Mouse (Mus musculus) cerebellum, postnatal 14 days (tissue): ENCODE data around the gene Pip5k1a.
"Not testable (repeated sequence)": the region's sequence is repeated elsewhere in the genome, so short reads cannot be mapped to it uniquely, and the experiment has no call there.

ENCODE experiments used
- DNase-seq, 2 experiments: peaks; one replicate each; pipeline ENCODE4 v3.0.0; 2021; ENCODE audit warnings: mixed read lengths in 2 of 2

Pip5k1a gene

DNA sequence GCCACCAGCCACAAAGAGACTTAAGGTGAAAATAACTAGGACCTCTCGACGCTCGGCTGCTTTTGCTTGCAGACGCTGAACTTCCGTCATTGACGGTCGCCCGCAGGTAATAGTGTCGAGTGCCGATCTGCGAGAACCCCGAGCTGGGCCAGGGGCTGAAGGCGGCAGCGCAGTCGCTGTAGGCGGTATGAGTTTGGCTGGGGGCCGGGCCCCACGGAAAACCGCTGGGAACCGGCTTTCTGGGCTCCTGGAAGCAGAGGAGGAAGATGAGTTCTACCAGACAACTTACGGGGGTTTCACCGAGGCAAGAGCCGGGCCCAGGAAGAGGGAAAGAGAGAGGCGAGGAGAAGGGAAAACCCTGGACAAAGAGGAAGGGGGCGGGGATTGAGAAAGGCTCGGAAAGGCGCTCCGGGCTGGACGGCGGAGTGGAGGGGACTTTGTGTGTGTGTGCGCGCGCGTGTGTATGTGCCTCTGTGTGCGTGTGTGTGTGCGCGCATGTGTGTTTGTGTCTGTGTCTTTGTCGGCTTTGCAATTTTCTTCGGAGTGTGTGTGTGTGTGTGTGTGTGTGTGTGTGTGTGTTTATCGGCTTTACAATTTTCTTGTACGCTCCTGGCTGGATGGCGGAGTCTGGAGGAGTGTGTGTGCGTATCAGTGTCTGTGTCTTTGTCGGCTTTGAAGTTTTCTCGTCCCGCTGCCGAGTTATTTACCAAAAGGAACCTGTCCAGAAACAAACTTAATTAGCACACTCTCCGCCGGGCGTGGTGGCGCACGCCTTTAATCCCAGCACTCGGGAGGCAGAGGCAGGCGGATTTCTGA is 4.4 kb upstream of the Pip5k1a start, which contains the start of gene Vps72:
TSS of gene Vps72 (plus strand) at position 112 of the 816 bp plus-strand sequence.
- DNase-seq: peak; percentile 88 to 90

- no peak for DNase-seq
Measured at GRCm38 (mm10) chr3:95107898-95108297, 1.2 kb upstream of the Pip5k1a start.

DNA sequence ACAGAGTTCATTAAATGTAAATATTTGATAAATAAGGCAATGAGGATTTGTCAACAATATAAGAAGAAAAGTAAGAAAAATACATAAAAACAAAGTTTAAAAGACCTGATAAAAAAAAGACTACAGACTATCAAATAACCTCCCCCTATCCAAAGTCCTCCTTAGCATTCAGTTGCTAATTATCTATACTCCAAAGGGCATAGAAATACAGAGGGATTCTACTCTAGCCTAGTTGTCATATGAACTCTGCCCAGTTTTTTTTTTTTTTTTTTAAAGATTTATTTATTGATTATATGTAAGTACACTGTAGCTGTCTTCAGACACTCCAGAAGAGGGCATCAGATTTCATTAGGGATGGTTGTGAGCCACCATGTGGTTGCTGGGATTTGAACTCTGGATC is 578 bp upstream of the Pip5k1a start:
- not testable (repeated sequence) for DNase-seq

DNA sequence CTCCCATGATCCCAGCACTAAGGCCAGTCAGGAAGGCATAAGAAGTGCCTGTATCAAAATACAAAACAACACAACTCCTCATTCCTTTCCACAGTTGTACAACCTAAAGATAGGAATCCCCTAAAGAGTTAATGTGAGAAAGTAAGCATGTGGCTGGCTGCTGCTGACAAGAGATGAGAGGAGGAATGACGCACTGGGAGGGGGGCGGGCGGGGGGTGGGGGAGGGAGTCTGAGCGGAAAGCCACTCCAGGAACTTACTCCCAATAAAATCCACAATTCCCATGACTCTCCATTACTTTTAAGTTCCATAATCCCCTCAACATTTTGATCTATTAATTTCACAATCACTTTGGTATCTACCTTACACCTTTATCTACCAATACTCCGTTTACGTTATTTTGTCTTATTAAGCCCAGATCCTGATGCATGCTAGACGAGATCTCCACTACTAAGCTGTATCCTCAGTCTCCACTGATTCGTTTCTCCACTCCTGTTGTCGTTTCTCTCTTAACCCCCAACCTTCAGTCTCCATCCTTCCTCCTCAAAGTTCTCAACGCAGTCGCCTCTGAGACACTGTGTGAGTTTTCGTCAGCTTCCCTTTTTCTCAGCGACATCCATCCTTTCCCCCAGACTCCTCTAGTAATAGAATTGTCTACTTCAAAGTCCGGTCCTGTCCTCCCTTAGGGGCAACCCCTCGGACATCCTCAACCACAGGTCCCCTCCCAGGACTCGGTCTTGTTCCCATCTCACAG is 968 bp downstream of the Pip5k1a start:
- DNase-seq: no peak

DNA sequence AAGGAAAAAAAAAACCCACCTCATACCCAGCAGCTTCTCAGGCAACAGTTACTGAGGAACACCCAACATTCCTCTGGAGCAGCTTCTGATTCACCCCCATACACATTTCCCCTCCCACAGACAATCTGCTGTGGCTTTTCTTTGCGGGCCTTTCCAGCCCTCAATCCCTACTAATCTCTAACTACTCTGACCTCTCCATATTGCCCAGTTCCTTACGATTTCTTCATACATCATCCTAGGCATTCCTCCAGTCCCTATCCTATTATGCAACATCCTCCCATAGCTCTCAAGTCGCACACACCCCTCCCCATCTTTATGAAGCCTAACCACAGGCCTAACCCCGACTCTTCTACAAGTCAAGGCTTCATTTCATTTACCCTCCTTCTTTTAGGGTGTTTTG is 1.6 kb downstream of the Pip5k1a start:
- no peak for DNase-seq

- no peak for DNase-seq
Measured at GRCm38 (mm10) chr3:95100854-95101253, 5.9 kb downstream of the Pip5k1a start.

- no peak for DNase-seq
Measured at GRCm38 (mm10) chr3:95088071-95088470, 18.7 kb downstream of the Pip5k1a start.

GRCm38 (mm10) chr3:95071606-95072005 is 35.1 kb downstream of the Pip5k1a start:
- DNase-seq: no peak

DNA sequence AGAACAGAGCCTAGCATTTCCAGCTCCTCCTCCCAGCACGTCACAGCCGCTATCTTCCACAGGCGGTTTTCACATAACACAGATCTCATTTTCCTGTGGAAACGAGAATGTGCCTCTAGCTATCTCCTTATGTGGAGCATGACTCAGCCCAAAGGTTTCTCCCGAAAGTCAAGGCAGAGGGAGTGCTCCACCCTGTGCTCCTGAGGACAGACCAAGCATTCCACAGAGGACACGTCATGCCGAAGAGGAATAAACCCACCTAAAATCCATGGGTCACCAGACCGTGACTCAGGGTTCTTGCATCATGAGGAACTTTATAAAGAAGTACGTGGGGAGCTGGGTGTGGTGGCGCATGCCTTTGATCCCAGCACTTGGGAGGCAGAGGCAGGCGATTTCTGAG is 40.2 kb downstream of the Pip5k1a start:
- DNase-seq: no peak

DNA sequence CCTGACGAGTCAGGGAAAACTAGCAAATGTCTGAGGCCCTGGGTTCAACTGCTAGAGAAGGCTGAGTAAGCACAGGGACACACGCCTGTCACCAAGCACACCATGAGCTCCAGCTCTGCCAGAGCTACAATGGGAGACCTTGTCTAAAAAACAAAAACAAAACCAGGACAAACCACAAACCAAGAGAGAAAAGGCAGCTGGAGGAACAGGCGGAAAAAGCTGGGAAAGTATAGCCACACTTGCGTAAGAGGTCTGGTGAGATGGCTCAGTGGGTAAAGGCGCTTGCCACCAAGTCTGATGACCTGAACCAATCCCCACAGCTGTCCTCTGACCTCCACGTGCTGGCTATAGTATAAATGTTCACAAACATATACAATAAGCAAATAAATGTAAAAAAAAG is 40.6 kb downstream of the Pip5k1a start:
- no peak for DNase-seq

- no peak for DNase-seq
Measured at GRCm38 (mm10) chr3:95065553-95065952, 41.2 kb downstream of the Pip5k1a start.

DNA sequence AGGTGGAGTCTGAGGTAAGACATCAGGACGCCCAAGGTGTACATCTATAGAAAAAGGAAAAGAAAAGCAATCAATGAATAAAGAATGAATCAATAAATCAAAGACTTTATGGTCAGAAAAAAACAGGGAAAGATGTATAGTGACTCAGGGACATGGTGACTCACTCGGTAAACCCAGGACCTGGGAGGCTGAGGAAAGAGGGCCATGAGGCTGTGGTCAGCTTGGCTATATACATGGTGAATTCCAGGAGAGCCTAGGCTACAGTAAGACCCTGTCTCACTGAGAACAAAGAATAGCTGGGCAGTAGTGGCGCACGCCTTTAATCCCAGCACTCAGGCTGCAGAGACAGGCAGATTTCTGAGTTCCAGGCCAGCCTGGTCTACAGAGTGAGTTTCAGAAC is 43.0 kb downstream of the Pip5k1a start:
- no peak for DNase-seq

DNA sequence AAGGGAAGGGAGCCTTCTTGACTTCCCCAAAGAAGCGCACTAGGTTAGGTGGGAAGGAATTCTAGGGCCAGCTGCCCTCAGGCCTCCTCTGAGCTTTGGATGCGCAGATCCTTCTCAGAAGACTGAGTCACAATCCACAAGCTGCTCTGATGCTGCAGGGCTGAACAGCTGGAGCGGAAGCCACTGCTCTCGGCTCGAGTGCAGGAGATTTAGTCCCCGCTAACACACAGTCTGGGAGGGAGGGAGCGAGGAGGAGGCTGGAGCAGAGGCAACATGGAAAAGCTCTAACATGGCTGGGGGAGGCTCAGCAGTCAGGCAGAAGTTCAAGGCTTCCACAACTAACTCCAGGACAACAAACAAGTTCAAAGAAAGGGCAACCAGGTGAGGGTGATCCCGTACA is 48.7 kb downstream of the Pip5k1a start:
- no peak for DNase-seq

- DNase-seq: no peak
Measured at GRCm38 (mm10) chr3:95056275-95056674, 50.5 kb downstream of the Pip5k1a start.

DNA sequence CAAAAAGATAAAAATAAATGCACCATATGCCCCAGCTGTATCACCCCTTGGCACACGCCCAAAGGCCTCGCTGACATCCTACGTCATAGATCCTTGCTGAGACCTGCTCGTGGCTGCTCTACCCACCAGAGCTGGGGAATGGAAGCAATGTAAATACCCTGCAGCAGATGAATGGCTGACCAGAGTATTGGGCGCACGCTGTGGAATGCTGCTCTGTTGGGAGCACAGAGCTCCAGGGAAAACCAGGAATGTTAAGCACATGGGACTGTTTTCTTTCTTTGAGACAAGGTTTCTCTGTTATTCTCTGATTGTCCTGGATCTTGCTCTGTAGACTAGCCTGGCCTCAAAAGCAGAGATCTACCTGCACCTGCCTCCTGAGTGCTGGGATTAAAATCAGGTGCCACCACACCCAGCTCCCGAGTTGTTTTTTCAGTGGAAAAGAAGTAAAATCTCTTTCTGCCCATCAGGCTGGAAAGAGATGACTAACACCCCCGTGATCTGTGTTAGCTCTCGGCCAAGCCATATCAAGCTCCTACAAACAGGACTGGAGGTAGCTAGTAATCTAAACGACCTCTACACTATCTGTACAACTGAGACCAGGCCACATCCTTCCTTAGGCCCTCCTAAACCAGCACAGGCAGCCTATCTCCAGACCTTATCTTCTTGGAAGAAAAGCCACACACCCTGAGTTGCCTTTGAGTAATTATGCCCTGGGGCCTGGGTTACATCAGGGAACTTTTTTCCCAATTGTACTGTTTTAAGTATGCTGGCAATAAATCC is 52.1 kb downstream of the Pip5k1a start:
- DNase-seq: peak; percentile 46 to 58

DNA sequence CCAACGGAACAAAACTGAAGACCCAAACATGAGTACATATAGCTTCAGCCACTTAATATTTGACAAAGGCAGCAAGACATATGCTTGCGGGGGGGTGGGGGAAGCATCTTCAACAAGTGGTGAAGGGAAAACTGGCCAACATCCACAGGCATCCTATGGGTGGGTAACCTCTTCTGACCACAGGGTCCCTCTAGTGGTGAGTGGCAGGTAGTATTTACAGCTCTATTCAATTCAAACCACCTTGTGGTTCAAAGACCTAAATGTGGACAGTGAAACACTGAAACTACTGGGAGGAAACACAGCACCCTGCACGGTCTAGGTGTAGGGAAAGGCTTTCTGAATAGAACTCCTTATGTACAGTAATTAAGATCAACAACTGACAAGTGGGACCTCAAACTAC is 53.0 kb downstream of the Pip5k1a start:
- DNase-seq: peak; percentile 60 to 70

GRCm38 (mm10) chr3:95052959-95053358 is 53.8 kb downstream of the Pip5k1a start:
- DNase-seq: peak; percentile 68 to 74

GRCm38 (mm10) chr3:95047914-95048313 is 58.8 kb downstream of the Pip5k1a start:
- DNase-seq: no peak

GRCm38 (mm10) chr3:95046462-95047057 is 60.2 kb downstream of the Pip5k1a start:
- DNase-seq: no peak

DNA sequence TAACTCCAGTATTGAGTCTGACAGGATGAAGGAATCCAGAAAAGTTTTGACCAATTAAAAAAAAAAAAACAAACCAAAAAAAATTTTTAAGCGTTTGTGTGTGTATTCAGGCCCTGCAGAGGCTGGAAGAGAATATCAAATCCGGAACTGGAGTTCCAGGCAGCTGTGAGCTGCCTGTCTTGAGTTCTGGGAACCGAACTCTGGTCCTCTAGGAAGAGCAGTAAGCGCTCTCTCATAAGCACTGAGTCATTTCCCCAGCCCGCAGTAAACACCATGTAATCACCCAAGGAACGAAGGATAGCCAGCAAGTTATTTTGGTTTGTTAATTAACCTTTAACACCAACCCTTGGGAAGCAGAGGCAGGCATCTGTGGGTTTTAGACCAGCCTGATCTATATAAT is 63.5 kb downstream of the Pip5k1a start:
- DNase-seq: no peak

DNA sequence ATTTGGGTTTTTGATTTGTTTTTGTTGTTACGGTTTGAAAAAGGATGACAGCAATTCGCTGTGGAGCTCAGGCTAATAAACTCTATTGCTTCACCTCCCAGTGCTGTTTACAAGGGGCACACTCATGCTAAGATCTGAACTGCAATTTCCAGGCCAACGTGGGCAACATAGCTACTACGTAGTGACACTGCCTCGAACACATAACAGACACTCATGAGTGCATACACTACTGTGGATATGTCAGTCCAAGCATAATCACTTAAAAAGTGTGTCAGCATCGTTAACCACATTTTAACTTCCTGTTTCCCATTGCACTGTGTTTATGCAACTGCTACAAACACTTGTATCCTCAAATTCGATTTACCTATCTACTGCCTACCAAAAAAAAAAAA is 63.9 kb downstream of the Pip5k1a start:
- no peak for DNase-seq

- DNase-seq: peak; percentile 97 to 98
Measured at GRCm38 (mm10) chr3:95042166-95042837, 64.4 kb downstream of the Pip5k1a start, which contains the start of gene Psmd4. TSS of gene Psmd4 (minus strand) at chr3:95042614.
